Mouse (Mus musculus) megakaryocyte-erythroid progenitor cell, adult 5-6 weeks (primary cell): ENCODE measurements around the gene Mylip. TPM values are rescaled to one million over a fixed set of nuclear protein-coding genes. Genes with fewer than 3 reads are reported as not detected.

ENCODE experiments used
- ATAC-seq: replicated peaks from 2 replicates; pipeline ENCODE4 v1.8.0; 2016; ENCODE audit warnings: mild to moderate bottlenecking, inconsistent platforms; ENCODE audit not compliant: severe bottlenecking, poor library complexity, low FRiP score, low TSS enrichment
- total RNA-seq, 2 experiments: library from RNA; stranded (forward) in 1 of 2; stranded (reverse) in 1 of 2; fragments of 200-1000, 215-1000 nt in 1 of 2; fragments of >200 nt in 1 of 2; fragmentation: Nextera tagmentation in 1 of 2; gene quantifications; 2 replicates each; pipeline ENCODE4 v1.2.3; 2014 to 2017

Mylip gene
- total RNA-seq, 2 experiments from 2014 or later = 8.0 to 9.0 TPM

DNA sequence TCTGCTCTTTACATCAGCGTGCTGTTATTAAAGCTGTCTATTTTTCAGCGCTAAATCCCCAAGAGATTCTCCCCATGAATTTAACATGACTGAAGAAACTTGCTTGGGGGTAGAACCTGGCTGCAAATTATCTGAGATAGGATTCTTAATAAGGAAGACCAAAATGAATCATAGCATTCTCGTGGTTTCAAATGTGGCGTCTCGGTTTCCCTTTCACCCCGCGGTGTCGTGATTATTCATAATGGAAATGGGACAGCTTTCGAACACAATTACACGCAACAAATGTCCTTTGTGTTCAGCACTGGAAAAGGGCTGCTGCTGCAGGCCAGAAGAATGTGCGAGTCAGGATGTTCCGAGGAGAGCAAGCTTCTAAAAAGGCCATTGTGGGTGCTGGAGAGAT is 29.4 kb downstream of the Mylip start:
- no peak for ATAC-seq

DNA sequence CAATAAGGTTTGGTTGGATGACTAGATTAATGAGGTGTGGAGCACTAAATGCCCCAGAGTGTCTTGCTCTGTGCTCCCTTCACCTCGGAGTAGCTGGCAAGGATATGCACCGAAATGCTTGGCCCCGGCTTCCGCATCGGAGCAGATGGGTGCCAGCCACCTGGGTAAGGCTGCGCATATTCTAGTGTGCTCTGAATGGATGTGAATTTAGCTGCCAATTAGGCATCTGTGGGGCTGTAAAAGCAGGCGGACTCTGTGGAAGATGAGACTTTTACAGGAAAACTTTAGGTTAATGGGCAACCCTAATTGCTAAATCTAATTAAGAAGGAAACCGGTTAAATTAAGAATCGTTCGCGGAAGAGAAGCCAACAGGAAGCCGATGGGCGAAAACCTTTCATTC is 32.7 kb downstream of the Mylip start:
- ATAC-seq = no peak

DNA sequence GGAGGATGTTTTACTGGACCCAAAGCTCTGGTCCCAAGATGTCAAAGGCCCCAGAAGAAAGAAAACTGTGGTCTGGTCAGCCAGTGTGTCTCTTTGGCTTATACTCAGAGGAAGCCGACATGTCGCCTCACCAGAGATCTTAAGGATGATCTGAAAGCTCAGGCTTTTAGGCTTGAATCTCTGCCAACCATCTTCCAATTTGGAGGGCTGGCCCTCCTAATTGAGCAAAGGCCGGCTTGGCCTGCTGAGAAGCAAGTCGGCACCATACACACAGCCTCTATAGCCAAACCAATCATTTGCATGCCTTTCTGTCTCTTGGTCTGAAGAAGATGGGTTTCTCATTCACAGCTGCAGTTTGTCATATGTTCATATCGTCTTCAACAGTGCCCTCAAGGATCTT is 33.2 kb downstream of the Mylip start:
- no peak for ATAC-seq

DNA sequence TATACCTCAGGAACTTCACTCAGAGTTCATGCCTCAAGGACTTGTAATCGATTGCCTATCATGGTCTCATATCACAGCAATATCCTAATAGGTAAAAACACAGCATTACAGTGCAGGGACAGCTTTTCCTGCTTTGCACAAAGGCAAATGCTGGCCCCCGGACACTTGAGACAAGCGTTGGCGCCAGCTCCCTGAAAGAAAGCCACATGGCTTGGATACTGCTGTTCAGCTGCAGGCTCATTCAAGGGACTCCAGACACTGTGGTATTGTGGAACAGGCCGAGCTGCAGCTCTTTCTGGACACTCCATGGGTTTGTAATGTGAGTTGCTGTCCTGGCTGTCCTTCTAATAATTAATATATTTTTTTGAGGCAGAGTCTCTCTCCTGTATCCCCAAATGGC is 34.4 kb downstream of the Mylip start:
- ATAC-seq = no peak

DNA sequence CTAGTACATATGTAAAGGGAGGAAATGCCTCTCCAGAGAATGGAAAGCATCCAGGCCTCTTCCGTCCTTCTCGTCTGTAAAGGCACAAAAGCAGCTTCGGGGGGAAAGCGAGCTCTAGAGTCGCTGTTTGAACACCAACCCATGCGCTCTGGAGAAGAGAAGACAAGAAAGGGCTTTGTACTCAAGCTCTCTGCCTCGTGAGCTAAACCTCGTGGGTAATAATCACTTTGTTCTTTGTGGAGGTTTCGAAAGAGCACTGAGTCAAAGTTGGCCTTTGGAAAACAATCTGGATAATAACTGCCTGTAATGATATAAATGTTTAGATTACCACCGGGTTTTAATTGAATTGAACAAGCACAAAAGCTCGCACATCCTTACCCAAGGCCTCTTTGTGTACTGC is 39.7 kb downstream of the Mylip start:
- ATAC-seq = no peak

DNA sequence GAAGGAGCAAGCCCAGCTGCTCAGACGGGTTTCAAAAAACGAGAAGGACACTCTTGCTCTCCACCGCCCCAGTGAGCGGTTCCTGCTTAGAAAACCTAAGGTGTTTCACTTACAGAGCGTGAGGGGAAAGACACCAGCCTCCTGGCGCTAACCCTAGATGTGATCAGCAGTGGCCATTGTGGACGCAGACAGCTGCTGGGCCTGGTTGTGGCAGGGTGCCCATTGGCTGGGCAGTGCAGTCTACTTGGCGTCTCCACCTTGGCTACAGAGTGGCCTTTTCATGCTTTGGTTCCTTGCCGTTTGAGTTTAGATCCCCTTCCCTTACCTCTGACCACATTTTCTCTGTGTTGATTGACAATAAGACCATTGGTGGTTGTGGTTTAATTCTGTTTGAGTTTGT is 47.6 kb downstream of the Mylip start:
- ATAC-seq = no peak

DNA sequence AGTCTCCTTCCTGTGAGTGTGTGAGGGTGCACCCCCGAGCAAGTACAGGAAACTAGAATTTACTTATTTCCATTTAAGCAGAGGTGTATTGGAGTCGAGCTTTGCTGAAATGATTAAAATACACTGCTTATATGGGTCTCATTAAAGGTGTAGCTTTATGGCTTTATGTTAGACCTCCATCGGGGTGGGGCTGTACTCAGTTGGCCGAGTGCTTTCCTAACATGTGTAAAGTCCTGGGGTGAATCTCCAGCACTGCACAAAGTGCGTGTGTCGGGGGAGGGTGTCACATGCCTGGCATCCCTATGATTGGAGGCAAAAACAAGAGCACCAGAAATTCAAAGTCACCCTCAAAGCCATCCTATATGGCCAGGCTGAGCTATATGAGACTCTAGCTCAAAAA is 49.3 kb downstream of the Mylip start:
- no peak for ATAC-seq

DNA sequence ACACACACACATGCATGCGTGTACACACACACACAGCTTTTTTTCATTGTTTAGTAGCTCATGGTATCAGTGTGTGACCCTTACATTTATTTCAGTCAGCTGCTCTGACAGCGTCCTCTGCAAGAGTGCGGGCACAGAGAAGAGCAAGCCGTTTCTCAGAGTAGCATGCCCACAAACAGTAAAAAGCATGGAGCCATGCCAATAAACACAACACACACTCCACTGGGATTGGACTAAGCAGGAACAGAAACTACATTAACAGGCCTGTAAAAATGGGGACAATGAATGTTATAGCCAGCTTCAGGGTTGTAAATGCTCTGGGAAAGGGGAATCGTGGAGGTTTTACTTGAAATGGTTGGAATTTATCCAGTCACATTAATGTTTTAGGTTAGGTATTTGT is 50.7 kb downstream of the Mylip start:
- ATAC-seq = no peak

DNA sequence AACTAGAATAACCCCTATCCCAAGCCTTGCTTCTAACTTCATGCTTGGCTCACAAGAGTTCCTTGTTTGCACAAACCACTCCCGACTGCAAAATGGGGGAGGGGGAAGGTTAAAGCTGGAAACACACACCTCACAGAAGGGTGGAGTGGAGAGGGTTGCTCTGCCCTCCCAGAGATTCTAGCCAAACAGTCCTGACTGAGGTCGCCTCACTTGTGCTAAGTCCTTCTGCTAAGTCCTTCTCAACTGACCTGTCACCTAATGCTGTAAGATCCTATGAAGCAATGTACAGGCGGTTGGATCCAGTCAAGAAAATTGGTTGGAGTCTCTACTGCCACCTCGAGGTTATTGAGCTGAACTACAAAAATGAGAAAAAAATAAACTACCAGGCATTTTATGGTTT is 52.9 kb downstream of the Mylip start:
- peak; percentile 65 for ATAC-seq

DNA sequence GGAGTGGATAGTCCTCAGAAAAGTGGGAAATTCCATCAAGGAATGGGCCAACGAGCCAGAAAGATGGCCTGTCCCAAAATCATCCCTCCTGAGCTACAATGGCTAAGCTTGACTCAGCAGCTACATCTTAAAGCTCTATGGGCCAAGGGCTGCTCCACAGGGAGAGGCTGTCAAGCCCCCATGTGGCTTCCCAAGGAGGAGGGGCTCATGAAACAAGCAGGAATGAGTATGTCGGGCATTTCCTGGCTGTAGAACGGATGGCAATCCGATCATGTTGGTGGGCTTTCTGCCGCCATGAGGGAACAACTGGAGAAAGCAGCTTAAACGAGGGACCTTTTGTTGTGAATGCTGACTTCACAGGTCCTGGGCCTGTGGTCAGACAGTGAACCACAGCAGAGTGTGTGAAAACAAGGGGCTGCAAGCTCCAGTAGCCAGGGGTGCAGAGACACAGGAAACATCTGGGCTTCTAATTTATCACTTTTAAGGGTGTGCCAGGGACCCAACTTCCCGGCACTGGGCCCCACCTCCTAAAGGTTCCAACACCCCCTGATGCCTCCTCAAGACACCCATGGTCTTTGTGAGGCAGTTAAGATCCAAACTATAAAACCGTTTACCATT is 53.5 kb downstream of the Mylip start:
- peak; percentile 67 for ATAC-seq

DNA sequence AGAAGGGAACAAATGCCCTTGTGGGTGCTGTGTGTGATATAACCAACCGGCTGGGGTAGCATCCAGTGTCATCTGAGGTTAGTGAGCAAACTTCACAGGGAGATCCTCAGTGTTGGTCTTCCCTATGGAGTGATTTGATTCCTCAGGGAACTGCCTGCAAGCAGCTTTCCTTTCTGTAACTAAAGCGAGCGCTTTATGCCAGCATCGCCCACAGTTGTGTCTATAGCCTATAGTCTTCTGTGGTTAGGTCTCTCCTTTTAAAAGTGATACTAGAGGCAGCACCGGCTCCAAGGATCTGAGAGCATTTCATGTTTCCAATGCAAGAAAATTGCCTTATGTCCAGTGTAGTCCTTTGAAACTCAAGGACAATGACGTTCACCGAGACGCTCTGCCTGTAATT is 54.7 kb downstream of the Mylip start:
- ATAC-seq = no peak

DNA sequence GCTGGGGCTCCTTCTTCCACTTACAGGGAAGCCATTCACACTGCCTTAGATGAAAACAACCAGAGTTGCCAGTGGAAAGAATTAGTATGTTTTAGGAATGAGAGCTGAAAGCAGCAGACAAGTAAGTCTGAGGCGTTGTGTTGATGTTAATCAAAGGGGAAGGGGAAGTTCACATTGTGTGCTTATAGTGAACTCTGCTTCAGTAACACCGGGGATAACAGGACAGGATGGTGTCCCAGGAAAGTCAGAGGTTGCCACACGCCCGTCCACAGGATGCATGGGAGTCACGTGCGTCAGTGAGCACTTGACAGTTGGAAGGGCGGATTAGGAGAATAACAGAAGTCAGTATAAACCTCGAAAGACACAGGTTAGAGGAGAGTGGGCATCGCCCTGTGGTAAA is 55.1 kb downstream of the Mylip start:
- ATAC-seq = no peak

DNA sequence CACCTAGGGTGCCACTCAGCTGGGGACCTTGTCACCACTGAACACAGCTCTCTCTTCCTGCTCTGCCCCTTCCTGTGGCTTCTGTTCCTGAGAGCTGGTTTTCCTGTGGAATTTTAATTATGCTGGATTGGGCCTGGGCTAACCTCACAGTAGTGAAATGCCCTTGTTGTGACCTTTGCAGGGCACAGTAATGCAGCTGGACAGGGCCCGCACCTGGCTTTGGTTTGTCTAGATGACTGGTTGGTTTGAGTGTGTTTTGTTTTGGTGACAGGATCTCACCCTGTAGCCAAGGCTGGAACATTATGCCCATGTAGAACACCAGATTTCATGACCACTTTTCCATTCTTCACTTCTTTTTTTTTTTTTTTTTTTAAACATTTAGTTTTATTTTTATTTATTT is 57.1 kb downstream of the Mylip start:
- ATAC-seq = no peak

DNA sequence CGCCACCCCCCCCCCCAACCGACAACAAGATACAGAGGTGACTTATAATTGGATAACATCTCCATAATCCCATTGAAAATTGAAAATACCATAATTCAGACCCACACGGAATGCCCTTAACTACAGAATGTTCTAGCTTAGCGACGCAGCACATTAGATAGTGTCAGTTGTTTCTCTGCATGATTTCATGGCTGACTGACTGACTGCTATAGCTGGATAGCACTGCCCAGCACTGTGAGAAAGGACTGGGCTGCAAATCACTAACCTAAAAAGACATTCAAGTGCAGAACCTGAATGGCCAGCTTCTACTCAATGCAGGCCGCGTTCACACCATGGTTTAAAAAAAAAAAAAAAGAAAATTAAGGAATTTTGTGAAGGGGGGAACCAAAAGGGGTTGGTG is 62.9 kb downstream of the Mylip start:
- ATAC-seq = no peak

DNA sequence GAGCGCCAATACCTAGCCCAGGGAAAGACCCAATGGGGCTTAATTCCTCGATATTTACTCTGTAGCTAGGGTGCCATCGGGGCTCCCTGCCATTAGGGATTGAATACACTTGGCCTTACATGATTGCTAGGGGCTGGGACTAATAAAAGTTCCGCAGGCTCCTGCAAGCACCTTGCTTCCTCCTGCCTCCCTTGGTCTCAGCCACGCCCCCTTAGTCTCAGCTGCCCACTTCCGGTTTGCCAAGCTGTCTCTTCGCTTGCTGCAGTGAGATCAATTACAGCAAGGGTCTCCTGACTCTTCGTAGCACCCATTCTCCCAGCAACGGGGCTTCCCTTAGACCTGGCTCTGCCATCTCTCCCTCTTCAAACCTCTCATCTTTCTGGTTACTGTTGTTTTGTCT is 63.5 kb downstream of the Mylip start:
- ATAC-seq = no peak

DNA sequence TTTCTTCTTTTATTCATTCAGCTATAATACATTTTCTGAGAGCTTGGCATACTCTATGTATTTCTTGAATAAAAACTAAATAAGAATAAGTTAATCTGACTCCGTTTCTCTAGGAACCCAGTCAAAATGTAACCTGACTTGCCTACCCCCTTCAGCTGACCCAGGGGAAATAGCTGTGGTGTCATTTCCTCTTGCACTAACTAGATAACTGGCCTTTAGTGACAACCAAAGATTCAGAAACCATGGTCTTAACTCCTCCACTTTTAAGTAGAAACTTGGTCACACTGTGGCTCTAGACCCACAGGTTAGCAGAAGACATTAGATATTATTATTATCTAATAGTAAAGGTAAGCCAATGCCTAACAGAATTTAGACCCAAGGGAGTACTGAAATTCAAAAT is 64.5 kb downstream of the Mylip start:
- ATAC-seq = no peak

DNA sequence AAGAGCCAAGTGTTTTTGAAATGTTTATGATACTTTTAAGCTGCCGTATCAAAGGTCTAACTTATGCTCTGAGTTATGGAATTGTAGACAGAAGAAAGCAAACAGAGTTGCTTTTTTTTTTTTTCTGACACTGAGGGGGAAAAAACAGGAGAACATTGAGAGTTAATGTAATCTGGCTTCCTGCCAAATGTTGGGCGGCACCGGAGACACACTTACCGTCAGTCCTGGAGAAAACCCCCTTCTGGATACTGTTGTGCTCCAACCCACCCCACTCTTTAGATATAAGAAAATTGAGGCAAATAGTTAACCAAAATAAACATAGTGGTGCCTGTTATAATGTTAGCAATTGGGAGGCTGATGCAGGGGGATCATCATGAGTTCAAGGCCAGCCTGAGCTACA is 65.1 kb downstream of the Mylip start:
- ATAC-seq = no peak

DNA sequence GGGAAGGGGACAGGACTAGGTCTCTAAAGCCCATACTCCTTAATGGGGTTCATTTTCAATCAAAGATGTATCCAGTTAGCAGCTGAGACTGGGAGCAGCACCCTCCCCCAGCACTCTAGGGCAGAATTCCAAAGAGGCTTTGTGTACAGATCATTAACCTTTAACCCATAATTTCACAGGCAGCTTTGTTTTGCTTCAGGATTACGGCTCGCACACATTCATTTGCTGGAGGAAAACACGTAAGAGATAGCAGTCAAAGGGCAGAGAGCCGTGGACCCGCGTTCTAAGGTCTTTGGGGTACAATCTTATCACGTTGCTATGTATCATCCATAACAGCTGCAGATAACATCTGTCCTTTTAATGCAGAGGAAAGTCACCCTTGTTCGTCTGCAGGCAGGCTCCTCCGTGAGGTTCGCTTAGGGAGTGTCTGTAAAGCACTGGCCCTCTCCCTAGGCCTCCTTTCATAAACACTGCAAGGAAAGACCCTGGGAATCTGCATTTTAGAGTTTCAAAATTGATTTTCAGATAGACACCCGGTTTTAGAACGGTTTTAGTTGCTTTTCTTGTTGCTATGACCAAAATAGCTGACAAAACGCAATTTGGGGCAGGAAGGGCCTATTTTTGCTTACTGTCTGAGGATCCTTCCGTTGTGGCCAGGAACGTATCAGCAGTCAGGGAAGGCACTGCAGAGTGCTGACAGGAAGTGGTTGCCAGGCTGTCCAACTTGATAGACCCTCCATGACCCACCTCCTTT is 65.7 kb downstream of the Mylip start:
- peak; percentile 85 for ATAC-seq

DNA sequence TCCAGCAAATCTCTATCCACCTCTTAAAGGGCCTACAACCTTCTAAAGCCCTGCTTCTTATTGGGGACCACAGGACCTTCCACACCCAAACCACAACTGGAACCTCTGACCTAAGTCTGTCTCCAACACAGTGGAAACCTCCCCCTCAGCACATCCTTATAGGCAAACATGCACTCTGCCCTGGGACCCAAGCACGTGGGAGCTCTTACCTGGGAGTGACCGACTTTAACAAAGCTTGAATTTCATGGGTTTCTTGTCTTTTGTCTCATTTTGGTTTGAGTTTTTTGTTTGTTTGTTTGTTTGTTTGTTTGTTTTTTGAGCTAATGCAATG is 66.3 kb downstream of the Mylip start:
- no peak for ATAC-seq

DNA sequence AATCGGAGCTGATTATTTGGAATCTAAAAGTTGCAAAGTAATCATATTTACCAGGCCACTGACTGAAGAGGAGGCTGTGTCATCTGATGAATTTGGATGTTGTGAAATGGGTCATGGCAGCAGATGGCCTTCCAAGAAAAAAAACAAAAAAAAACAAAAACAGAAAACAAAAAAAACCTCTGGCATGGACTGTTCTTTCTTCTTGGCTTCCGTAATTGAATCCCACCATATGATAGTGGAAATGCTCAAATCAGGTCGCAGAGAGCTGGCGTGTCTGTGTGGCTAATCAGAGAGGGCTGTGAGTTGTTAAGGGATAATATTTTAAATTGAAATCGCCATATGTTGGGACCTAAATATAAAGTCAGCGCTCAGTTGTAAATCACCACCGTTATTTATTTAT is 67.9 kb downstream of the Mylip start:
- no peak for ATAC-seq

DNA sequence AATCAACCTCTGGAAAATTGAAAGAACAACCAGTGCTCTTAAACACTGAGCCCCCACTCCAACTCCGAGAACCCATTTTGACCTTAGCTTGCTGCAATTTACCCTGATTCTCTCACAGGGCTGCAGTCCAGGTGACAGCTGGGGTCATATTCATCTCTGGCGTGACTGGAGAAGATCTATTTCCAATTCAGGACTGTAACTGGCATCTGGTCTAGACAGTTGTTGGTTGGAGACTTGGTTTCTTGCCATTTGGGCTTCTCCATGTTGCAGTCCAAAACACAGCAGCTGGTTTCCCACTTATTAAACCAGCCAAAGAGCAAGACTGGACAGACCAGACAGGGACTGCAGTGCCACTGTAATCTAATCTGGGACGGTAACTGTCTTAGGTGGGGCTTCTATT is 70.6 kb downstream of the Mylip start:
- no peak for ATAC-seq
